Mouse (Mus musculus) heart, embryonic 15.5 days (tissue): Measurements from ENCODE around the gene Lrp3. TPM values are rescaled to one million over a fixed set of nuclear protein-coding genes. Genes with fewer than 3 reads are reported as not detected.

Experiments
- ATAC-seq: fragments of 200-750 bp; cut with Nextera tagmentation; replicated peaks from 2 replicates; pipeline ENCODE4 v1.8.0; 2017; ENCODE audit warnings: low read depth, moderate TSS enrichment; ENCODE audit not compliant: insufficient number of reproducible peaks, insufficient read depth, low FRiP score
- H3K27ac ChIP-seq: fragments of 300-500 bp; sonication (generic); 2 replicates; pipeline ENCODE4 v1.5.1; 2015; ENCODE audit warnings: mild to moderate bottlenecking, inconsistent platforms
- H3K27me3 ChIP-seq: fragments of 300-500 bp; sonication (generic); 2 replicates; pipeline ENCODE4 v1.6.1; 2015; ENCODE audit warnings: inconsistent platforms
- H3K36me3 ChIP-seq: fragments of 300-500 bp; sonication (generic); 2 replicates; pipeline ENCODE4 v1.6.1; 2015; ENCODE audit warnings: mild to moderate bottlenecking, inconsistent platforms
- H3K4me1 ChIP-seq: fragments of 300-500 bp; sonication (generic); replicated peaks from 2 replicates; pipeline ENCODE4 v1.6.1; 2015; ENCODE audit warnings: inconsistent platforms
- H3K4me2 ChIP-seq: fragments of 300-500 bp; sonication (generic); 2 replicates; pipeline ENCODE4 v1.6.1; 2015; ENCODE audit warnings: inconsistent platforms, mild to moderate bottlenecking, moderate library complexity
- H3K4me3 ChIP-seq: fragments of 300-500 bp; sonication (generic); 2 replicates; pipeline ENCODE4 v1.5.1; 2015; ENCODE audit warnings: mild to moderate bottlenecking, inconsistent platforms
- H3K9ac ChIP-seq: fragments of 300-500 bp; sonication (generic); 2 replicates; pipeline ENCODE4 v1.6.1; 2015; ENCODE audit warnings: mild to moderate bottlenecking, inconsistent platforms
- H3K9me3 ChIP-seq: fragments of 300-500 bp; sonication (generic); replicated peaks from 2 replicates; pipeline ENCODE4 v1.6.1; 2016; ENCODE audit warnings: inconsistent platforms
- WGBS: fragments of 180-500 bp; shearing (Covaris S2); methylation state at CpG from one replicate; pipeline ENCODE4 v1.1.7; 2015; ENCODE audit warnings: mixed read lengths; 5-methylcytosine and 5-hydroxymethylcytosine counted together
- polyA plus RNA-seq: library from polyadenylated mRNA; unstranded; fragments of >200 nt; fragmentation: Nextera tagmentation; extraction: Ambion mirVana; gene quantifications from 2 replicates; pipeline ENCODE4 v1.2.1, GENCODE M21; 2015

Gene Lrp3
- polyA plus RNA-seq, 1 experiment from 2014 or later = 1.8 TPM

DNA sequence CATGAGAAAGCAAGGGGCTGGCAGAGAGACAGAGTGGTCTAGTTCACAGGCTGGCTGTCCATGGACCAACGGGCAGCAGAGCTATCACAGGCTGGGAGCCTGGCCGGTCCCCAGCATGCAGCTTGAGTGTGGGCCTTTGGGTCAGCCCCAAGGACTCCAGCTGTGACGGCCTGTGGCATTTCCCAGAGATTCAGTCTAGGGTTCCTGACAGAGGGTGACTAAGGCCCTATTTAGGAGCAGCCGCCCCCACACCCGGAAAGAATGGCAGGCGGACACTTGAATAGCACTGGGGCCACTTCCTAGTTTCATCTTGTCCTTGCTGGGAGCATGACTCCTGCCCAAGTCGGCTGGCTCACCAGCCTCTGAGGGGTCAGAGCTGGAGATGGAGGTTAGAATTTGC is 51.7 kb downstream of the Lrp3 start:
- no peak overlapping the region for H3K9ac ChIP-seq
- ATAC-seq = no peak
- H3K9me3 ChIP-seq = no peaks in the 10 kb centered on the region
- H3K4me1 ChIP-seq = no peaks in the 10 kb centered on the region
- H3K4me2 ChIP-seq = no peak overlapping the region
- H3K27me3 ChIP-seq = 0 out of 2 replicates have a peak, but pooled peaks cover 13% of the 10 kb centered on the region
- no peaks in the 10 kb centered on the region for H3K36me3 ChIP-seq
- no peak overlapping the region for H3K4me3 ChIP-seq
- WGBS = 52% methylated on average over 7 of the region's 7 CpGs
- H3K27ac ChIP-seq = no peak overlapping the region

DNA sequence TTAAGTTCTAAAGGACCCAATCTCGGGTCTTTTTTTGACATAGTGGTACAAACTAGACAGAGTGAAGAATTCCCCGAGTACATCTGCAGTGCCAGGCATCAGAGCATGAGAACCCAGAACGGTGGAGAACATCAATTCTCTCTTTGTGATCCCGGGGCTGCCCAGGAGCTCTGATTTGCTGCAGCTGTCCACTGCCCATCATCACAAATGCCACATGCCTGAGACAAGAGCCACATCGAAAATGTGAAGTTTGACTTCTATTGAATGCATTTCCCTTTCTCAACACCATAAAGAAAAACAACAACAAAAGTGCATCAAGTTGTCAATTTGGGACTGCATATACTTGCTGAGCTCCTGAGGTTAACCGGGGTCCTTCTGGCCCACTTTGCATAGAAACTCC is 52.9 kb downstream of the Lrp3 start:
- Histone ChIP-seq H3K4me1 (no peaks in the 10 kb centered on the region), H3K27me3 (peaks cover 17% of the 10 kb centered on the region; the same call in 1 of the 2 replicates), H3K36me3 (no peaks in the 10 kb centered on the region), H3K4me2 (no peak overlapping the region), H3K9ac (no peak overlapping the region), H3K4me3 (no peak overlapping the region), H3K9me3 (no peaks in the 10 kb centered on the region), H3K27ac (no peak overlapping the region)
- 65% methylated on average over 6 of the region's 6 CpGs for WGBS
- no peak for ATAC-seq

GRCm38 (mm10) chr7:35157512-35157911 is 57.8 kb downstream of the Lrp3 start:
- Histone ChIP-seq H3K27me3 (peaks cover 7% of the 10 kb centered on the region; the same call in 1 of the 2 replicates), H3K9me3 (no peaks in the 10 kb centered on the region), H3K4me2 (no peak overlapping the region), H3K4me1 (no peaks in the 10 kb centered on the region), H3K36me3 (no peaks in the 10 kb centered on the region), H3K27ac (no peak overlapping the region), H3K4me3 (no peak overlapping the region), H3K9ac (no peak overlapping the region)
- WGBS = 62% methylated on average over 3 of the region's 3 CpGs
- ATAC-seq = no peak

DNA sequence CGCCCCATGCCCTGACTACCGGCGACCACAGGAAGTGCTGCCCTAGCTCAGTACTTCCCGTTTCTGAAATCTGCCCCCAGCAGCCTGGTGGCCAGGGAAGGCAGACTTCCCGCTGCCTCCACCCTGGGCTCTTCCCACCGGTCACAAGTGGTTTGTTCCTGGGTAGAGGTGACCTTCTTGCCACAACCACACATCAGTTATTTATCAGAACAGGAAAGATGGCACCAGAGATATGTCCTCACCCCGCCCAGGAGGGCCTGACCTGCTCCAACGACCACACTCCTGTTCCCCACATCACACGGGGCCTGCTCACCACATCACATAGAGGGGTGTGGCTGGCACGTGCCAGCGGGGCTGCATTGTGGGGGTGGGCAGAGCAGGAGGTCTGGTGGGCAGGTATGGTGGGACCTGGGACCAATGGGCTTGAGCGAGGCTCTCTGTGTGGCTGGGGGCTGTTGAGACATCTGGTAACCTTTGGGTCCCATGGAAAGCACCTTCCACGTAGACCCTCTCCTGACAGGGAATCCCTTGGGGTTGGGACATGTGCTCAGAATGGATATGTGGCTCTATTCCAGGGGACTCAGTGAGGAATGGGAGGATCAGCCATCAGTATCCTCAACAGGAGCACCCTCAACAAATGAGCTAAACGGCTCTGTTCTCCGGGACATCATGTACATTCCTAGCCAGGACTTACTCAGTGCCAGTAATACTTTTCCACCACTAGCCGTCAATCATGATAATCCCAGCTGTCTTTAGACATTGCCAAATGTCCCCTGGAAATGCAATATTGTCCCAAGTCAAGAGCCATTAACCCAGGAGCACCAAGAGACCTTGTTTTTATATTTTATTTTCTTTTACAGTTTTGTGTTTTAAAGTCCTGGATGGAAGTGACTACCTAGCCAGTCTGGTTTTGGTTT is 58.5 kb downstream of the Lrp3 start:
- Histone ChIP-seq H3K4me3 (no peak overlapping the region), H3K9ac (no peak overlapping the region), H3K27ac (no peak overlapping the region), H3K36me3 (no peaks in the 10 kb centered on the region), H3K27me3 (peaks cover 7% of the 10 kb centered on the region; the same call in 1 of the 2 replicates), H3K4me2 (no peak overlapping the region), H3K9me3 (no peaks in the 10 kb centered on the region), H3K4me1 (no peaks in the 10 kb centered on the region)
- WGBS = 56% methylated on average over 16 of the region's 16 CpGs
- ATAC-seq = no peak; the same call in 1 of the 2 replicates

GRCm38 (mm10) chr7:35154449-35154848 is 60.8 kb downstream of the Lrp3 start:
- Histone ChIP-seq H3K27me3 (peaks cover 7% of the 10 kb centered on the region; the same call in 1 of the 2 replicates), H3K4me1 (no peaks in the 10 kb centered on the region), H3K36me3 (no peaks in the 10 kb centered on the region), H3K4me2 (no peak overlapping the region), H3K27ac (no peak overlapping the region), H3K9me3 (no peaks in the 10 kb centered on the region), H3K4me3 (no peak overlapping the region), H3K9ac (no peak overlapping the region)
- ATAC-seq = no peak
- 45% methylated on average over 12 of the region's 12 CpGs for WGBS

- no peak for ATAC-seq
- H3K4me2 ChIP-seq = no peak overlapping the region
Observed at GRCm38 (mm10) chr7:35150860-35151259, 64.4 kb downstream of the Lrp3 start.

More at GRCm38 (mm10) chr7:35150860-35151259, 64.4 kb downstream of the Lrp3 start:
- Histone ChIP-seq H3K4me3 (no peak overlapping the region), H3K9ac (no peak overlapping the region), H3K9me3 (no peaks in the 10 kb centered on the region), H3K27ac (no peak overlapping the region), H3K36me3 (no peaks in the 10 kb centered on the region), H3K4me1 (peaks cover 5% of the 10 kb centered on the region), H3K27me3 (no peaks in the 10 kb centered on the region)
- 68% methylated on average over 5 of the region's 5 CpGs for WGBS

Other genes starting within 250 kb of the Lrp3 start
- 18.0 and 22.1 TPM in 2 replicates for gene Cebpg, start 158.9 kb downstream of the Lrp3 start, polyA plus RNA-seq
- 0.77 and 2.2 TPM in 2 replicates for gene Cebpa, start 96.2 kb downstream of the Lrp3 start, polyA plus RNA-seq
- gene Slc7a10, start 29.1 kb downstream of the Lrp3 start, polyA plus RNA-seq = 1.6 and 3.9 TPM in 2 replicates
- gene Gpatch1, start 102.9 kb upstream of the Lrp3 start, polyA plus RNA-seq = 10.3 and 11.8 TPM in 2 replicates
- 5.2 and 6.6 TPM in 2 replicates for gene Rhpn2, start 118.7 kb upstream of the Lrp3 start, polyA plus RNA-seq
- 12.1 and 13.6 TPM in 2 replicates for gene Faap24, start 181.3 kb upstream of the Lrp3 start, polyA plus RNA-seq
- 36.9 and 41.7 TPM in 2 replicates for gene Cep89, start 181.5 kb upstream of the Lrp3 start, polyA plus RNA-seq
- gene Slc7a9, start 233.3 kb upstream of the Lrp3 start, polyA plus RNA-seq = 0.27 and 0.42 TPM in 2 replicates